Mouse (Mus musculus) kidney, postnatal 4 days (tissue): ENCODE data around the gene Hagh.

ENCODE experiments used
- DNase-seq, 2 experiments: peaks; one replicate each; pipeline ENCODE4 v3.0.0; 2021; ENCODE audit warnings: mixed read lengths in 2 of 2

Hagh gene

GRCm38 (mm10) chr17:24839842-24840241, at the start of gene Hagh:
TSS of gene Hagh (plus strand) at chr17:24840143.
- no peak for DNase-seq

GRCm38 (mm10) chr17:24792190-24792589, 47.8 kb upstream of the Hagh start:
- peak in 1 of 2 experiments; percentile 8 for DNase-seq

GRCm38 (mm10) chr17:24794791-24795190, 45.2 kb upstream of the Hagh start:
- no peak for DNase-seq

- DNase-seq: no peak
These were observed 43.0 kb upstream of the Hagh start for GRCm38 (mm10) chr17:24796969-24797368.

GRCm38 (mm10) chr17:24798229-24798628, 41.7 kb upstream of the Hagh start:
- DNase-seq: no peak

- no peak for DNase-seq
These were observed 40.5 kb upstream of the Hagh start for GRCm38 (mm10) chr17:24799476-24799875.

- DNase-seq: no peak
These were observed 39.4 kb upstream of the Hagh start for GRCm38 (mm10) chr17:24800524-24800923.

- peak; percentile 86 to 89 for DNase-seq
These were observed 35.7 kb upstream of the Hagh start, which contains the start of gene Meiob for GRCm38 (mm10) chr17:24803952-24804951. TSS of gene Meiob (plus strand) at chr17:24804289.

GRCm38 (mm10) chr17:24811211-24811610, 28.7 kb upstream of the Hagh start:
- DNase-seq: no peak

- DNase-seq: no peak
These were observed 27.7 kb upstream of the Hagh start for GRCm38 (mm10) chr17:24812215-24812614.

- no peak for DNase-seq
These were observed 24.7 kb upstream of the Hagh start for GRCm38 (mm10) chr17:24815256-24815655.

GRCm38 (mm10) chr17:24817503-24817902, 22.4 kb upstream of the Hagh start:
- DNase-seq: no peak

- no peak for DNase-seq
These were observed 21.8 kb upstream of the Hagh start for GRCm38 (mm10) chr17:24818172-24818571.

GRCm38 (mm10) chr17:24819469-24819868, 20.5 kb upstream of the Hagh start:
- DNase-seq: no peak

GRCm38 (mm10) chr17:24821351-24822280, 18.3 kb upstream of the Hagh start:
- DNase-seq: no peak

- no peak for DNase-seq
These were observed 398 bp downstream of the Hagh start for GRCm38 (mm10) chr17:24840341-24840740.

GRCm38 (mm10) chr17:24841133-24841532, 1.2 kb downstream of the Hagh start:
- peak; percentile 47 to 58 for DNase-seq

GRCm38 (mm10) chr17:24842631-24843030, 2.7 kb downstream of the Hagh start:
- DNase-seq: no peak

GRCm38 (mm10) chr17:24844525-24844924, 4.6 kb downstream of the Hagh start:
- DNase-seq: no peak

- DNase-seq: no peak
These were observed 7.4 kb downstream of the Hagh start for GRCm38 (mm10) chr17:24847386-24847785.

- DNase-seq: peak in 1 of 2 experiments; percentile 19
These were observed 8.7 kb downstream of the Hagh start for GRCm38 (mm10) chr17:24848600-24849031.

- DNase-seq: no peak
These were observed 9.8 kb downstream of the Hagh start for GRCm38 (mm10) chr17:24849733-24850064.
